ENCODE assay signal across 8 mouse cellular contexts in genomic region chr3:88138336-88139242, GRCm38 (mm10). TPM values are rescaled to one million over a fixed set of nuclear protein-coding genes. Genes with fewer than 3 reads are reported as not detected.
DNase-seq lines count a peak whose midpoint lies in the region; ATAC-seq and TF ChIP-seq lines count a peak whose summit lies in the region.

No protein-coding gene starts in this region.

- peak overlapping the region; percentile 83 for H3K27ac ChIP-seq in forebrain, embryonic 14.5 days (ENCODE audit: low read depth, low read length)
- H3K27ac ChIP-seq in neural tube, embryonic 15.5 days (replicated peaks) = peak overlapping the region; percentile 98

- peaks cover 60% of the 10 kb centered on the region for H3K27me3 ChIP-seq in E14TG2a.4 (ENCODE audit: insufficient read depth, low read length)
- H3K27me3 ChIP-seq in forebrain, embryonic 14.5 days (replicated peaks; ENCODE audit: control insufficient read depth, insufficient read depth, low read length) = peaks cover 12% of the 10 kb centered on the region; the same call in 1 of the 2 replicates
- peaks cover 14% of the 10 kb centered on the region for H3K27me3 ChIP-seq in neural tube, embryonic 15.5 days (replicated peaks)

- peak; percentile 98 for DNase-seq in forebrain, embryonic 14.5 days (ENCODE audit: low spot score)
- peak; percentile 90 to 93 for DNase-seq in heart, postnatal 14 days
- peak; percentile 97 for DNase-seq in layer of hippocampus, adult 11-12 months (ENCODE audit: low spot score)
- peak; percentile 97 to 98 for DNase-seq in lung, adult 18-20 months
- DNase-seq in testis, postnatal 14 days (ENCODE audit: low spot score) = peak; percentile 93

- under 1% methylated on average over 32 of the region's 32 CpGs for WGBS in forebrain, embryonic 14.5 days
- WGBS in neural tube, embryonic 15.5 days = under 1% methylated on average over 32 of the region's 32 CpGs

- peaks cover 63% of the 10 kb centered on the region for H3K4me1 ChIP-seq in E14TG2a.4 (replicated peaks; ENCODE audit: low read depth, low read length)
- H3K4me1 ChIP-seq in forebrain, embryonic 14.5 days (ENCODE audit: control insufficient read depth, insufficient read depth, low read length) = peaks cover 18% of the 10 kb centered on the region
- peaks cover 49% of the 10 kb centered on the region for H3K4me1 ChIP-seq in neural tube, embryonic 15.5 days

- H3K9me3 ChIP-seq in E14TG2a.4 (ENCODE audit: low read length) = peaks cover 4% of the 10 kb centered on the region; the same call in 1 of the 2 replicates
- no peaks in the 10 kb centered on the region for H3K9me3 ChIP-seq in forebrain, embryonic 14.5 days (replicated peaks; ENCODE audit: control insufficient read depth, low read length)
- H3K9me3 ChIP-seq in neural tube, embryonic 15.5 days (replicated peaks) = no peaks in the 10 kb centered on the region

- peak overlapping the region; percentile 97 for H3K4me2 ChIP-seq in forebrain, embryonic 14.5 days (ENCODE audit: low read length)
- H3K4me2 ChIP-seq in neural tube, embryonic 15.5 days = peak overlapping the region; percentile 99

- H3K36me3 ChIP-seq in E14TG2a.4 (ENCODE audit: insufficient read depth, low read length) = no peaks in the 10 kb centered on the region
- H3K36me3 ChIP-seq in forebrain, embryonic 14.5 days (ENCODE audit: control insufficient read depth, insufficient read depth, low read length) = no peaks in the 10 kb centered on the region
- no peaks in the 10 kb centered on the region for H3K36me3 ChIP-seq in neural tube, embryonic 15.5 days

- no peak for TF ChIP-seq CTCF in E14TG2a.4 (conservative IDR thresholded peaks at IDR 0.05; ENCODE audit: low read length)

- peak overlapping the region; percentile 70 for H3K9ac ChIP-seq in forebrain, embryonic 14.5 days (ENCODE audit: low read length)
- peak overlapping the region; percentile 65 for H3K9ac ChIP-seq in neural tube, embryonic 15.5 days (replicated peaks)

- peak overlapping the region; percentile 74 for H3K4me3 ChIP-seq in E14TG2a.4 (replicated peaks; ENCODE audit: low read length)
- H3K4me3 ChIP-seq in forebrain, embryonic 14.5 days (ENCODE audit: low read depth, low read length) = peak overlapping the region; percentile 52
- peak overlapping the region; percentile 60 for H3K4me3 ChIP-seq in neural tube, embryonic 15.5 days (replicated peaks)

- intact Hi-C loops in heart, postnatal 14 days (cut with DNase I) = loop anchor here (5.0 kb wide), 1 partner anchor 34 kb away; no protein-coding TSS in a partner anchor

- ATAC-seq in cerebellum, adult (ENCODE audit: insufficient number of reproducible peaks, low FRiP score, low TSS enrichment) = peak; percentile 53; the same call in 1 of the 2 replicates
- ATAC-seq in forebrain, embryonic 14.5 days = peak; percentile 82
- ATAC-seq in neural tube, embryonic 15.5 days (ENCODE audit: low FRiP score) = peak; percentile 84

RNA-seq across cellular contexts. Expression of gene Mef2d, which starts 3.6 kb away (rescaled TPM):
- 17.3 and 20.4 TPM in 2 replicates for polyA plus RNA-seq in forebrain, embryonic 14.5 days (2014; fragmentation: Nextera tagmentation; extraction: Ambion mirVana)
- 100 to 1,000 TPM; 128 to 130 TPM for total RNA-seq in heart, postnatal 14 days (2021)
- polyA plus RNA-seq in neural tube, embryonic 15.5 days (2015; fragmentation: Nextera tagmentation; extraction: Ambion mirVana) = 14.3 and 20.3 TPM in 2 replicates

RNA-seq across cellular contexts. Expression of gene Iqgap3, which starts 56.8 kb away (rescaled TPM):
- polyA plus RNA-seq in forebrain, embryonic 14.5 days (2014; fragmentation: Nextera tagmentation; extraction: Ambion mirVana) = 7.6 and 8.1 TPM in 2 replicates
- 1 to 10 TPM; 3.8 to 7.2 TPM for total RNA-seq in heart, postnatal 14 days (2021)
- 2.8 and 4.9 TPM in 2 replicates for polyA plus RNA-seq in neural tube, embryonic 15.5 days (2015; fragmentation: Nextera tagmentation; extraction: Ambion mirVana)

Comparison
In these comparisons a context has a peak if more than half of its experiments do, and no peak if none do; other contexts are left out.
1. Peak in every context shown above with its lines: DNase-seq, ATAC-seq, H3K4me3 ChIP-seq and H3K27ac ChIP-seq.